8 mouse cellular contexts compared by ENCODE assay signal in the genomic region with DNA sequence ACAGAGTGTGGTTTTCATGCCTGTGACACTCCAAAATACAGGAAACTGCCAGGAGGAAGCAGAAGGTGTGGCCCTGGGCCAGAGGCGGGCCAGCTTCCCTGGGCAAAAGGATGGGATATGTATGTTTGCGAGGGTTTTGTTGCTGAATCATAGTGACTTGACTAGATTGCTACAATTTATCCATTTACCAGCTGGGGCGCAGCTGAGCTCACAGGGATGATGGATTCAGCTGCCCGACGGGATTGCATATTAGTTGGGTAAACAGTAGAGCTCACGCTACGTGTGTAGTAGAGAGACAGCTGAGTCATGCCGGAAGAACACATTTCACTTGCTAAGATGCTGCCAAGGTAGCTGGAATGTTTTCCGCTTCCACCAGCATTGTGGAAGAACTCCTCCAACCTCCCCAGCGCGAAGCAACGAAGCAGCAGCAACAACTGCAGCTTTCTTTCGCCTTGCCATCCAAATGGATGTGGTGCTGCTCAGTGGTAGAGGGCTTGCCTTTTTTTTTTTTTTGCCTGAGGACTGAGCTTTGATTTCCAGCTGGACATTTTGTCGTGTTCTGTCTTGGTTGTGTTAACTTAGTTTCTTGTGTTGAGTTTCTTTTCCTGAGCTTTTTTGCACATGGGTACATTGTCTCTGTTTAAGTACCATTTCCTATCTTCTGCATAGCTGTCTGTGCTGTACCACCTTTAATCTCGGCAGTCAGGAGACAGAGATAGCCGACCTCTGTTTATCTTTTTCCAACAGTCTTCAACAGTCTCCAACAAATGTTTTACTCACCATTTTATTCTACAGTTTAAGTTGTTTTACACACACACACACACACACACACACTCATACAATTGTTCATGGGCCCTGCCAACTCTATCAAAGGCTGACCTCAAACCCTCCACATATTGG. TPM values are rescaled to one million over a fixed set of nuclear protein-coding genes. Genes with fewer than 3 reads are reported as not detected.
A peak's percentile ranks its signal among the peaks of the same experiment; 100 is the strongest.
DNase-seq lines count a peak whose midpoint lies in the region; ATAC-seq and TF ChIP-seq lines count a peak whose summit lies in the region.

Gene Gstp2 (minus strand): TSS at position 58 of the 900 bp plus-strand sequence.

- H3K4me2 ChIP-seq in heart, embryonic 16.5 days (ENCODE audit: low read depth, low read length) = peak within 1 kb of the TSS; percentile 27
- peak within 1 kb of the TSS; percentile 57 for H3K4me2 ChIP-seq in liver, embryonic 15.5 days

- peak within 1 kb of the TSS; percentile 65 for H3K27ac ChIP-seq in embryonic fibroblast, embryonic 13.5 days (ENCODE audit: insufficient read depth, low read length)
- no peak within 1 kb of the TSS for H3K27ac ChIP-seq in heart, embryonic 16.5 days (ENCODE audit: low read length)
- H3K27ac ChIP-seq in liver, embryonic 15.5 days (replicated peaks) = peak within 1 kb of the TSS; percentile 96

- 37% methylated on average over 16 of the region's 16 CpGs for WGBS in heart, embryonic 16.5 days
- 49% methylated on average over 16 of the region's 16 CpGs for WGBS in liver, embryonic 15.5 days (ENCODE audit: insufficient replicate concordance)

- no peaks in the 10 kb centered on the region for H3K36me3 ChIP-seq in E14TG2a.4 (ENCODE audit: insufficient read depth, low read length)
- H3K36me3 ChIP-seq in heart, embryonic 16.5 days (ENCODE audit: control insufficient read depth, insufficient read depth) = no peaks in the 10 kb centered on the region
- H3K36me3 ChIP-seq in liver, embryonic 15.5 days (replicated peaks) = no peaks in the 10 kb centered on the region

- peaks cover 15% of the 10 kb centered on the region for H3K9me3 ChIP-seq in E14TG2a.4 (ENCODE audit: low read length)
- H3K9me3 ChIP-seq in heart, embryonic 16.5 days (replicated peaks; ENCODE audit: control insufficient read depth, low read length) = no peaks in the 10 kb centered on the region
- no peaks in the 10 kb centered on the region for H3K9me3 ChIP-seq in liver, embryonic 15.5 days (replicated peaks)

- no peak for TF ChIP-seq POLR2A in embryonic fibroblast, embryonic 13.5 days (IDR thresholded peaks at IDR 0.05; ENCODE audit: low read depth, low read length)

- no peak within 1 kb of the TSS for H3K9ac ChIP-seq in heart, embryonic 16.5 days (ENCODE audit: low read length)
- H3K9ac ChIP-seq in liver, embryonic 15.5 days = peak within 1 kb of the TSS; percentile 31; the same call in 1 of the 2 replicates

- H3K4me3 ChIP-seq in E14TG2a.4 (replicated peaks; ENCODE audit: low read length) = peak within 1 kb of the TSS; percentile 70
- no peak within 1 kb of the TSS for H3K4me3 ChIP-seq in embryonic fibroblast, embryonic 13.5 days (ENCODE audit: insufficient read depth, low read length)
- H3K4me3 ChIP-seq in heart, embryonic 16.5 days (ENCODE audit: low read length) = no peak within 1 kb of the TSS
- H3K4me3 ChIP-seq in liver, embryonic 15.5 days (replicated peaks) = peak within 1 kb of the TSS; percentile 30

- H3K4me1 ChIP-seq in E14TG2a.4 (replicated peaks; ENCODE audit: low read depth, low read length) = peaks cover 60% of the 10 kb centered on the region
- H3K4me1 ChIP-seq in embryonic fibroblast, embryonic 13.5 days (ENCODE audit: control insufficient read depth, insufficient read depth, low read length) = no peaks in the 10 kb centered on the region
- H3K4me1 ChIP-seq in heart, embryonic 16.5 days (ENCODE audit: control insufficient read depth, insufficient read depth, low read length) = peaks cover 2% of the 10 kb centered on the region; the same call in 1 of the 2 replicates
- H3K4me1 ChIP-seq in liver, embryonic 15.5 days (replicated peaks) = peaks cover 48% of the 10 kb centered on the region

- TF ChIP-seq CTCF in E14TG2a.4 (conservative IDR thresholded peaks at IDR 0.05; ENCODE audit: low read length) = no peak
- TF ChIP-seq CTCF in embryonic fibroblast, embryonic 13.5 days (IDR thresholded peaks at IDR 0.05; ENCODE audit: borderline replicate concordance, insufficient read depth, low read length) = peak; percentile 8; the same call in 1 of the 2 replicates

- H3K27me3 ChIP-seq in E14TG2a.4 (ENCODE audit: insufficient read depth, low read length) = no peaks in the 10 kb centered on the region
- no peaks in the 10 kb centered on the region for H3K27me3 ChIP-seq in heart, embryonic 16.5 days (ENCODE audit: control insufficient read depth, insufficient read depth, low read length)
- H3K27me3 ChIP-seq in liver, embryonic 15.5 days = no peaks in the 10 kb centered on the region

- peak; percentile 66 for DNase-seq in adrenal gland, postnatal 25 days
- DNase-seq in kidney, postnatal 4 days = peak; percentile 79 to 86
- peak; percentile 62 for DNase-seq in ovary, postnatal 14 days (ENCODE audit: low spot score)
- DNase-seq in T-cell, adult 2 months (ENCODE audit: low spot score) = no peak

- peak; percentile 46 for ATAC-seq in heart, embryonic 16.5 days (replicated peaks; ENCODE audit: extremely low read depth, insufficient read depth, low FRiP score)
- ATAC-seq in liver, embryonic 15.5 days (ENCODE audit: insufficient read depth) = peak; percentile 79

RNA-seq across cellular contexts. Expression of gene Gstp2, which starts in this region (rescaled TPM):
- 58.6 and 65.7 TPM in 2 replicates for total RNA-seq in adrenal gland, postnatal 25 days (2021)
- polyA plus RNA-seq in embryonic fibroblast, embryonic 13.5 days (2011; ENCODE audit: insufficient read length, low read depth, missing spikeins) = 1.7 and 3.1 TPM in 2 replicates
- polyA plus RNA-seq in heart, embryonic 16.5 days (2015; fragmentation: Nextera tagmentation; extraction: Ambion mirVana) = 8.0 and 18.4 TPM in 2 replicates
- polyA plus RNA-seq in liver, embryonic 15.5 days (2015; fragmentation: Nextera tagmentation; extraction: Ambion mirVana) = 7.7 and 8.0 TPM in 2 replicates

Comparison
In these comparisons a context has a peak if more than half of its experiments do, and no peak if none do; other contexts are left out.
1. H3K4me3 ChIP-seq: peak in E14TG2a.4 (single experiment) and liver, embryonic 15.5 days (single experiment); none in embryonic fibroblast, embryonic 13.5 days (single experiment) and heart, embryonic 16.5 days (single experiment).